ENCODE assay signal across 28 mouse cellular contexts in genomic region chr1:35358981-35359380, GRCm38 (mm10).
DNase-seq lines count a peak whose midpoint lies in the region; ATAC-seq and TF ChIP-seq lines count a peak whose summit lies in the region.
"Had no signal": no experiment of that assay in that cellular context is flagged by ENCODE, and none has a peak within 500 bp of the region (broad histone marks: within the 10 kb centered on the region; RNA-seq: fewer than 3 reads in every experiment).

No protein-coding gene starts in this region.

- no peak overlapping the region for H3K4me2 ChIP-seq in embryonic facial prominence, embryonic 14.5 days (ENCODE audit: low read depth, low read length)
- no peak overlapping the region for H3K4me2 ChIP-seq in midbrain, embryonic 14.5 days (ENCODE audit: low read length)
- H3K4me2 ChIP-seq in midbrain, postnatal 0 days (ENCODE audit: low read depth, low read length, poor library complexity, severe bottlenecking): no peak overlapping the region
- H3K4me2 ChIP-seq in hindbrain, embryonic 16.5 days (ENCODE audit: low read length): no peak overlapping the region
- H3K4me2 ChIP-seq: embryonic facial prominence, embryonic 12.5 days; forebrain, embryonic 12.5 days; forebrain, embryonic 15.5 days; heart, embryonic 13.5 days; hindbrain, embryonic 12.5 days; hindbrain, embryonic 15.5 days; intestine, embryonic 15.5 days had no signal

- no peaks in the 10 kb centered on the region for H3K9me3 ChIP-seq in embryonic facial prominence, embryonic 14.5 days (ENCODE audit: control insufficient read depth, low read length)
- no peaks in the 10 kb centered on the region for H3K9me3 ChIP-seq in embryonic facial prominence, embryonic 10.5 days
- H3K9me3 ChIP-seq in midbrain, embryonic 14.5 days (ENCODE audit: control insufficient read depth, low read length): no peaks in the 10 kb centered on the region
- no peaks in the 10 kb centered on the region for H3K9me3 ChIP-seq in midbrain, postnatal 0 days (ENCODE audit: low read length)
- no peaks in the 10 kb centered on the region for H3K9me3 ChIP-seq in hindbrain, embryonic 16.5 days (ENCODE audit: control insufficient read depth, low read length)
- H3K9me3 ChIP-seq: embryonic facial prominence, embryonic 12.5 days; forebrain, embryonic 12.5 days; forebrain, embryonic 15.5 days; heart, embryonic 10.5 days; heart, embryonic 13.5 days; hindbrain, embryonic 12.5 days; hindbrain, embryonic 15.5 days; intestine, embryonic 15.5 days had no signal

- no peaks in the 10 kb centered on the region for H3K4me1 ChIP-seq in embryonic facial prominence, embryonic 14.5 days (ENCODE audit: control insufficient read depth, insufficient read depth, low read length)
- no peaks in the 10 kb centered on the region for H3K4me1 ChIP-seq in embryonic facial prominence, embryonic 10.5 days
- H3K4me1 ChIP-seq in midbrain, embryonic 14.5 days (ENCODE audit: control insufficient read depth, insufficient read depth, low read length): no peaks in the 10 kb centered on the region
- no peaks in the 10 kb centered on the region for H3K4me1 ChIP-seq in midbrain, postnatal 0 days (ENCODE audit: insufficient read depth, low read length)
- no peaks in the 10 kb centered on the region for H3K4me1 ChIP-seq in hindbrain, embryonic 16.5 days (ENCODE audit: control insufficient read depth, insufficient read depth, low read depth, low read length)
- H3K4me1 ChIP-seq: embryonic facial prominence, embryonic 12.5 days; forebrain, embryonic 15.5 days; heart, embryonic 10.5 days; heart, embryonic 13.5 days; hindbrain, embryonic 12.5 days; hindbrain, embryonic 15.5 days; intestine, embryonic 15.5 days had no signal

- no peaks in the 10 kb centered on the region for H3K27me3 ChIP-seq in embryonic facial prominence, embryonic 14.5 days (replicated peaks; ENCODE audit: control insufficient read depth, insufficient read depth, low read length)
- H3K27me3 ChIP-seq in embryonic facial prominence, embryonic 10.5 days (replicated peaks; ENCODE audit: low read depth, poor library complexity, severe bottlenecking): no peaks in the 10 kb centered on the region
- no peaks in the 10 kb centered on the region for H3K27me3 ChIP-seq in midbrain, embryonic 14.5 days (ENCODE audit: control insufficient read depth, insufficient read depth, low read length)
- no peaks in the 10 kb centered on the region for H3K27me3 ChIP-seq in midbrain, postnatal 0 days (ENCODE audit: insufficient read depth, low read length)
- H3K27me3 ChIP-seq in hindbrain, embryonic 16.5 days (replicated peaks; ENCODE audit: control insufficient read depth, insufficient read depth, low read length): no peaks in the 10 kb centered on the region
- H3K27me3 ChIP-seq: CH12.LX; embryonic facial prominence, embryonic 12.5 days; forebrain, embryonic 12.5 days; forebrain, embryonic 15.5 days; heart, embryonic 13.5 days; hindbrain, embryonic 12.5 days; hindbrain, embryonic 15.5 days; intestine, embryonic 15.5 days had no signal

- 17% methylated on average over 5 of the region's 5 CpGs for WGBS in embryonic facial prominence, embryonic 14.5 days
- 24% methylated on average over 5 of the region's 5 CpGs for WGBS in embryonic facial prominence, embryonic 10.5 days
- WGBS in midbrain, embryonic 14.5 days: 20% methylated on average over 5 of the region's 5 CpGs
- 19% methylated on average over 5 of the region's 5 CpGs for WGBS in midbrain, postnatal 0 days
- 50% methylated on average over 5 of the region's 5 CpGs for WGBS in hindbrain, embryonic 16.5 days

- no peak for TF ChIP-seq CTCF in midbrain, postnatal 0 days (IDR thresholded peaks at IDR 0.05)

- DNase-seq in embryonic facial prominence, embryonic 14.5 days (ENCODE audit: low spot score): peak; percentile 32
- DNase-seq in embryonic facial prominence, embryonic 10.5 days (ENCODE audit: low spot score): no peak
- DNase-seq in midbrain, embryonic 14.5 days: peak; percentile 39
- no peak for DNase-seq in midbrain, postnatal 0 days (ENCODE audit: low spot score)
- DNase-seq in ES-CJ7 (ENCODE audit: low read depth, low spot score) (peak; percentile 8), ZHBTc4 (ENCODE audit: low read depth, low spot score) (peak; percentile 43)
- DNase-seq in urinary bladder, postnatal 14 days (ENCODE audit: low spot score): no peak
- DNase-seq: adrenal gland, postnatal 10 days; adrenal gland, postnatal 36 days; B cell, adult 2 months; cerebellum, adult 11 months; cerebellum, adult 2 months; cerebellum, adult 9-11 months; cerebellum, postnatal 25 days; gastrocnemius, postnatal 25 days; heart, adult 2 months; heart, postnatal 14 days had no signal

- H3K27ac ChIP-seq in embryonic facial prominence, embryonic 14.5 days (replicated peaks; ENCODE audit: low read depth, low read length): no peak overlapping the region
- no peak overlapping the region for H3K27ac ChIP-seq in embryonic facial prominence, embryonic 10.5 days (replicated peaks)
- H3K27ac ChIP-seq in midbrain, embryonic 14.5 days (replicated peaks; ENCODE audit: low read depth, low read length): no peak overlapping the region
- H3K27ac ChIP-seq in midbrain, postnatal 0 days (ENCODE audit: low read depth, low read length): no peak overlapping the region
- no peak overlapping the region for H3K27ac ChIP-seq in hindbrain, embryonic 16.5 days (ENCODE audit: low read depth, low read length)
- H3K27ac ChIP-seq: embryonic facial prominence, embryonic 12.5 days; forebrain, embryonic 12.5 days; forebrain, embryonic 15.5 days; heart, adult 2 months; heart, embryonic 10.5 days; heart, embryonic 13.5 days; hindbrain, embryonic 12.5 days; hindbrain, embryonic 15.5 days; intestine, embryonic 15.5 days had no signal

- no peak overlapping the region for H3K4me3 ChIP-seq in embryonic facial prominence, embryonic 14.5 days (ENCODE audit: low read depth, low read length)
- no peak overlapping the region for H3K4me3 ChIP-seq in embryonic facial prominence, embryonic 10.5 days
- H3K4me3 ChIP-seq in midbrain, embryonic 14.5 days (replicated peaks; ENCODE audit: low read depth, low read length): no peak overlapping the region
- H3K4me3 ChIP-seq in midbrain, postnatal 0 days (ENCODE audit: low read depth, low read length): no peak overlapping the region
- no peak overlapping the region for H3K4me3 ChIP-seq in hindbrain, embryonic 16.5 days (ENCODE audit: low read length)
- H3K4me3 ChIP-seq: embryonic facial prominence, embryonic 12.5 days; erythroblast, embryonic 14.5 days; forebrain, embryonic 12.5 days; forebrain, embryonic 15.5 days; heart, adult 2 months; heart, embryonic 10.5 days; heart, embryonic 13.5 days; hindbrain, embryonic 12.5 days; hindbrain, embryonic 15.5 days; intestine, embryonic 15.5 days had no signal

- ATAC-seq in embryonic facial prominence, embryonic 14.5 days (ENCODE audit: low read depth): peak; percentile 53
- no peak for ATAC-seq in midbrain, embryonic 14.5 days (ENCODE audit: low FRiP score, low TSS enrichment)
- no peak for ATAC-seq in midbrain, postnatal 0 days (ENCODE audit: low FRiP score)
- no peak for ATAC-seq in hindbrain, embryonic 16.5 days
- ATAC-seq: forebrain, embryonic 15.5 days; intestine, embryonic 15.5 days had no signal

- no peaks in the 10 kb centered on the region for H3K36me3 ChIP-seq in embryonic facial prominence, embryonic 14.5 days (ENCODE audit: control insufficient read depth, insufficient read depth, low read length)
- H3K36me3 ChIP-seq in embryonic facial prominence, embryonic 10.5 days (replicated peaks): no peaks in the 10 kb centered on the region
- H3K36me3 ChIP-seq in midbrain, embryonic 14.5 days (ENCODE audit: control insufficient read depth, insufficient read depth, low read length): no peaks in the 10 kb centered on the region
- H3K36me3 ChIP-seq in midbrain, postnatal 0 days (ENCODE audit: insufficient read depth, low read length): no peaks in the 10 kb centered on the region
- no peaks in the 10 kb centered on the region for H3K36me3 ChIP-seq in hindbrain, embryonic 16.5 days (ENCODE audit: control insufficient read depth, insufficient read depth, low read length)
- H3K36me3 ChIP-seq: embryonic facial prominence, embryonic 12.5 days; forebrain, embryonic 12.5 days; forebrain, embryonic 15.5 days; heart, embryonic 10.5 days; heart, embryonic 13.5 days; hindbrain, embryonic 12.5 days; hindbrain, embryonic 15.5 days; intestine, embryonic 15.5 days had no signal

- no peak overlapping the region for H3K9ac ChIP-seq in embryonic facial prominence, embryonic 14.5 days (ENCODE audit: low read depth, low read length)
- no peak overlapping the region for H3K9ac ChIP-seq in midbrain, embryonic 14.5 days (replicated peaks; ENCODE audit: low read length)
- no peak overlapping the region for H3K9ac ChIP-seq in midbrain, postnatal 0 days (replicated peaks; ENCODE audit: low read length, poor library complexity, severe bottlenecking)
- no peak overlapping the region for H3K9ac ChIP-seq in hindbrain, embryonic 16.5 days (ENCODE audit: low read depth, low read length)
- H3K9ac ChIP-seq: embryonic facial prominence, embryonic 12.5 days; forebrain, embryonic 12.5 days; forebrain, embryonic 15.5 days; heart, embryonic 13.5 days; hindbrain, embryonic 12.5 days; hindbrain, embryonic 15.5 days; intestine, embryonic 15.5 days had no signal

Comparison
In these comparisons a context has a peak if more than half of its experiments do, and no peak if none do; other contexts are left out.
1. DNase-seq: peak in embryonic facial prominence, embryonic 14.5 days (single experiment), midbrain, embryonic 14.5 days (single experiment), ES-CJ7 (single experiment) and ZHBTc4 (single experiment); none in embryonic facial prominence, embryonic 10.5 days (single experiment), midbrain, postnatal 0 days (single experiment) and urinary bladder, postnatal 14 days (single experiment).